Mouse (Mus musculus) right cerebral cortex, postnatal 10 days (tissue): Measurements from ENCODE around the gene Sdc1.

Source experiments
- DNase-seq, 2 experiments: peaks; one replicate each; pipeline ENCODE4 v3.0.0; 2021; ENCODE audit warnings: low spot score in 2 of 2

Sdc1 gene

GRCm38 (mm10) chr12:8781681-8782378 lies 10.7 kb downstream of the Sdc1 start:
- DNase-seq = no peak

DNA sequence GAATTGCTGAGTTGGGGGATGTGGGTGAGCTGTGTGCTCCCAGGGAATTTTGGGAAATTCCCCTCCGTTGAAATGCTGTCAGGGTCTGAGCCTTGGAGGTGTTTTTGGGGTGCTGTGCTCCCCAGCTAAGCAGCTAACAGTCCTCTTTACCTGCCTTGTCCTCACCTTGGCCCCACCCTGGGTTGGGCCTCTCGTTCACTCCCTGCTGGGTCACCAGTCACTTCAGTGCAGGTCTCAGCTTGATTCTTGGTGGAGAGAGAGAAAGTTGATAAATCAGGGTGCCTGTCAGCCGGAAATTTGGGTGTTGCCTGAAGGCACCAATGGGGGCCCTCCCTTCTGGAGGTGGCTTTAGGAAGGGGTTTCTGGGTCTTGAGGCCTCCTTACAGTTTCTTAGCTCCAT lies 11.4 kb downstream of the Sdc1 start:
- DNase-seq = no peak

GRCm38 (mm10) chr12:8784189-8784588 lies 13.1 kb downstream of the Sdc1 start:
- DNase-seq = no peak

GRCm38 (mm10) chr12:8786476-8786875 lies 15.4 kb downstream of the Sdc1 start:
- DNase-seq = no peak

- DNase-seq = no peak
Measured at GRCm38 (mm10) chr12:8786984-8787730, 16.0 kb downstream of the Sdc1 start.

DNA sequence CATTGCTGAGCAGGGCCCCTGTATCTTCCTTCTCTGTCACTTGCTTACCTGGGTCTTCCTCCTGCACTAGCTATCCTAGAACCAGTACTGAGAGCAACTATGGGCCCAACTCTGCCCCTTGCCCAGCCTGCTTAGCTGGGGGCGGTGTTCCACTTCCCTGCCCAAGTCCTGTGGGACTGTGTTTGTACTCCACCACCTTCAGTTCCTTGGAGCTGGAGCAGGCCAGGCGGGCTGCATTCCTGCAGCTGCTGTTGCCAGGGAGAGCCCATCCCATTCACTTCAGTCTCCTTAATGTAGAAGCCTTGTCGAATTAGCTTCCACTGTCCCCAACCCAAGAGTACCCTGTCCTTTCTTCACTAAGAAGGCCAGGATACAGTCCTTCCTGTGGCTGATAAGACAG lies 17.3 kb downstream of the Sdc1 start:
- no peak for DNase-seq

- no peak for DNase-seq
Measured at GRCm38 (mm10) chr12:8790615-8791014, 19.5 kb downstream of the Sdc1 start.

- no peak for DNase-seq
Measured at GRCm38 (mm10) chr12:8793410-8794051, 22.4 kb downstream of the Sdc1 start.

- no peak for DNase-seq
Measured at GRCm38 (mm10) chr12:8797936-8798335, 26.8 kb downstream of the Sdc1 start.

DNA sequence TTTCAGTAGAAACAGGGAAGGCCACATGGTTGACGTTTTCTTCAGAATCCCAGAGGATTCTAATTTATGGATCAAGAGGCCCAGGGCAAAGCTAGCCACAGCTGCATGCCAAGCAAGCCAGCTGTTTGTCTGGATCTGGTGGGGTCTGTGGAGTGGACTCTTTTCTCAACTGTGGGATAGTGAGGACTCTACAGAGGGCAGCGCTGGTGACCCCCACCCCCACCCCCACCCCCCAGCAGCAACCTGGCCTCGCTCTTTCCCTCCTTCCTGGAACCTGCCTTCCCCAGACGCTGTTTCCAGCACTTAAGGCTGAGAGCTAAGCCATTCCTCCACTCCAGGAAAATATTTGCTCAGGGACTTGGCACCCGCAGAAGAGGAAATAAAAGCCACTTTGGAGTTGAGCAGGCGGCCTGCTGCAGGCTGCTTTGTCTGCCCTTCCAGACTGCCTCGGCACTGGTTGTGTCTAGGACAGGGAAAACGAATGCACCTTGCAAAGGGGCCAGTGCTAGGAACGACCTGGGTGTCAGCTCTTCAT lies 27.4 kb downstream of the Sdc1 start:
- DNase-seq = no peak

GRCm38 (mm10) chr12:8803421-8804076 lies 32.4 kb downstream of the Sdc1 start:
- DNase-seq = no peak

- no peak for DNase-seq
Measured at GRCm38 (mm10) chr12:8804077-8804456, 32.9 kb downstream of the Sdc1 start.

GRCm38 (mm10) chr12:8804934-8805722 lies 34.0 kb downstream of the Sdc1 start:
- DNase-seq = no peak

DNA sequence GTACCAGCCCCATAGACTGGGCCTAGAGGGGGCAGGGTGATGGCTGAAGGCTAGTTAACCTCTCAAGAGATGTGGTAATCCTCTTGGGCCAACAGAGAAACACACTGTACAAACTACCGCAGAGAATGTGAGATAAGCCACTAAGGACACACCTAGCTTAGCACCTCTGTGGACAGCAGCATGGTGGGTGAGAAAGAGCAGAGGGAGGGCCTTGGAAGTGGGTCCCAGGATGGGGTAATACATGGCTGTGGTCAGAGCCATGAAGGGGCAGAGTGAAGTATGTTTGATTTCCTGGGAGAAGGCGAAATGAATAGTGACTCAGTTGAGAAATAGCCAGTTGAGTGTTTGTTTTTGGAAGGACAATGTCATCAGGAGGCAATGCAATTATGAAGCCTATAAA lies 38.0 kb downstream of the Sdc1 start:
- DNase-seq = no peak

- DNase-seq = no peak
Measured at GRCm38 (mm10) chr12:8809626-8810025, 38.5 kb downstream of the Sdc1 start.

DNA sequence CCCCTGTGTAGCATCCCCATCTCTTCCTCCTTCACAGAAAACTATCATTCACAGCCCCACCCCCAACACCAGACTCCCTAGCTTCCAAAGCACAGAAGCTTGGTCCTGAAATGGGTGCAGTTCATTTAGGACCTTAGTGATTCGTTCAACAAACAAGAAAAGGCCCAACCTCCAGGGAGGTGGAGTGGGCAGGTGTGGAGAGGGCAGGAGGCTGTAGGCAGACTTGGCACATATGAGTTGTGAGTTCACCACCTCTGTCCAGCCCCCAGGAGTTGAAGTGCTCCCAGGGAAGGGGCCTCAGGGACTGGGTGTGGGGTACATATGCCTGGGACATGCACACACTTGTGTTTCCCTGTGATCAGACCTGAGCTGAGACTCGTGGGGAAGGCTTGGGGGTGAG lies 39.8 kb downstream of the Sdc1 start:
- no peak for DNase-seq

DNA sequence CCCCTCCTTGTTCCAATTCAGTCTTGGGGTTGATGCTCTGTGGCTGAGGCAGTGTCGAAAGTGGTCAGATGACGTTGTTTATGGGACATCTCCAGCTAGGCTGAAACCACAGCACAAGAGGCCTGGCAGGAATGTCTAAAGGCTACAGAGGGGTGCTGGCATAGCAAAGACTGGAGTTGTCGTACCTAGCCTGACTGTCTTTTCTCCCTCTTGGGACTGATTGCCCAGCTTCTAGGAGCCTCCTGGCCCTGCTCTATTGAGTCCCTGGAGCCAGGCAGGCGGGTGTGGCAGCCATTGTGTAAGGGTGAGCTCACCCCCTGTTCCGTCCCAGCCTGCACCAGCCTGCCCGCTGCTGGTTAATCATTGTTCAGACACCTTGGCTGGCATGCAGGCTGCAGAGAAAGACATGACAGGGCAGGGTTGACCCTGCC lies 40.3 kb downstream of the Sdc1 start:
- no peak for DNase-seq

- DNase-seq = no peak
Measured at GRCm38 (mm10) chr12:8811894-8812560, 40.9 kb downstream of the Sdc1 start.

DNA sequence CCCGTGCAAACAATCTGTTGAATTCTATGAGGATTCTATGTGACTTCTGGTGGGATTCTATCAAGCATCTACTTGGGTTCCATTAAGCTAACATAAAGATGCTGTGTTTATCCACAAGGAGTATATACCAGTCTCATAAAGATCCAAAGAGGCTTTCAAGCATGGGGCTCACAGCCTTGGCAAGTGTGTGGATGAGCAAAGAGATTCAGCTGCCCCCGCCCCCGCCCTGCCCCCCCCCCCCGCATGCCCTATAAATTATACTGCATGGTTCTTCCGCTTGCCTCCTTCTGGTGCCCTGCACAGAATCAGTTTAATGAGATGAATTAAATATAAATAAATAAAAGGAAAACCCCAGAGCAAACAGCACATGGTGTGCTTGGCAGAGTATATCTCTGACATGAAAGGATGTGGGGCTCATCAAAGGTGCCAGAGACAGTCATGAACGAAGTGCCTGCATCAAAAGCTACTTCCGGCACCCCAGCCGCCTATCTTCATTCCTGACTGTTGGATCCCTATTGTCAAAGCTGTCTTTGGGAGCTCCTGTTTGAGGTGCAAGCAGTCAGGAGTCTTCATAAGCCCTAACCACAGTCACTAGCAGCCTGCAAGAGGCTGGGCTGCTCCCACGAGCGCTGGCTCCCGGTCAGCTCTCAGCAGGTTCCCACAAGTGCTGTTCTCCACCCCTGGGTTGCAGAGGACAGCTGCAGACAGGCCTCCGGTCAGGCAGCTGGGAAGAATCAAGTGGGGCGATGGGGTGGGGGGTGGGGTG lies 46.5 kb downstream of the Sdc1 start:
- DNase-seq = peak in 1 of 2 experiments; percentile 34

DNA sequence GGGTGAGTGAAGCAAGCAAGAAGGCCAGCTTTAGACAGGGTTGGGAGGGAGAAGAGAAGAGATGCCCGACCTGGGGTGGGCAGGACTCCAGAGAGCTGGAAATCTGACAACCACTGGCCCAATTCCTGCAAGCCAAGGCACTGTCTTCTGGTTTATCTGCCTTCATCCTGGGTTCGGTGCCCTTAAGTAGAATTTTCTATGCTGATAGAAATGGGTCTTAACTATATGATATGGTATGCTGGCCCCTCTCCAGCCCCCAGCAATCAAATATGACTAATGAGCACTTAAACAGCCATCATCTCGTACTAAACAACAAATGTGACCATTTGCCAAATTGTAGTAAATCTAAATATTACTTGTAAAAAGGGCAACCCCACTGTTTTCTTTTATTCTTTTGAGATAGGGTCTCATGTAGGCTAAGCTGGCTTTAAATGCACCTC lies 47.1 kb downstream of the Sdc1 start:
- DNase-seq = no peak
